In genomic region chr11:88528522-88529101, GRCm38 (mm10) we compare ENCODE assay signal across 8 mouse cellular contexts.
DNase-seq lines count a peak whose midpoint lies in the region; ATAC-seq and TF ChIP-seq lines count a peak whose summit lies in the region.

No protein-coding gene starts in this region.

- DNase-seq in Muller cell, postnatal 12 days (ENCODE audit: inconsistent ontology term), result peak; percentile 98
- DNase-seq in liver, adult 2 months (ENCODE audit: extremely low read depth, low read depth, low spot score), result peak; percentile 35
- no peak for DNase-seq in urinary bladder, adult 2 months (ENCODE audit: low spot score)
- no peak for DNase-seq in left cerebral cortex, postnatal 25 days (ENCODE audit: low spot score in 2 of 2)
- DNase-seq in gastrocnemius, adult 18-20 months (ENCODE audit: low spot score), result no peak

- no peaks in the 10 kb centered on the region for H3K9me3 ChIP-seq in hindbrain, embryonic 12.5 days (replicated peaks)
- H3K9me3 ChIP-seq in stomach, embryonic 15.5 days, result no peaks in the 10 kb centered on the region

- no peak for ATAC-seq in hindbrain, embryonic 12.5 days (ENCODE audit: low FRiP score)
- ATAC-seq in stomach, embryonic 15.5 days (ENCODE audit: insufficient read depth, low FRiP score, low read depth), result no peak

- WGBS in hindbrain, embryonic 12.5 days, result 21% methylated on average over 8 of the region's 8 CpGs
- WGBS in liver, adult 2 months, result 79% methylated on average over 8 of the region's 8 CpGs
- WGBS in stomach, embryonic 15.5 days, result 16% methylated on average over 8 of the region's 8 CpGs

- no peak overlapping the region for H3K9ac ChIP-seq in hindbrain, embryonic 12.5 days
- no peak overlapping the region for H3K9ac ChIP-seq in liver, adult 2 months (ENCODE audit: low read depth, low read length)
- H3K9ac ChIP-seq in stomach, embryonic 15.5 days, result no peak overlapping the region

- no peaks in the 10 kb centered on the region for H3K27me3 ChIP-seq in hindbrain, embryonic 12.5 days
- H3K27me3 ChIP-seq in liver, adult 2 months (ENCODE audit: control insufficient read depth, insufficient read depth, low read length), result no peaks in the 10 kb centered on the region
- no peaks in the 10 kb centered on the region for H3K27me3 ChIP-seq in stomach, embryonic 15.5 days (replicated peaks)

- no peak for TF ChIP-seq POLR2A in embryonic fibroblast, embryonic 13.5 days (IDR thresholded peaks at IDR 0.05; ENCODE audit: low read depth, low read length)
- no peak for TF ChIP-seq POLR2A in liver, adult 2 months (IDR thresholded peaks at IDR 0.05; ENCODE audit: extremely low read depth, insufficient read depth, low read length)

- H3K27ac ChIP-seq in embryonic fibroblast, embryonic 13.5 days (ENCODE audit: insufficient read depth, low read length), result peak overlapping the region; percentile 67
- peak overlapping the region; percentile 52; the same call in 1 of the 2 replicates for H3K27ac ChIP-seq in hindbrain, embryonic 12.5 days
- H3K27ac ChIP-seq in liver, adult 2 months (replicated peaks; ENCODE audit: insufficient read depth, low read depth, low read length), result peak overlapping the region; percentile 27; the same call in 1 of the 2 replicates
- H3K27ac ChIP-seq in stomach, embryonic 15.5 days, result peak overlapping the region; percentile 52

- H3K4me1 ChIP-seq in embryonic fibroblast, embryonic 13.5 days (ENCODE audit: control insufficient read depth, insufficient read depth, low read length), result peaks cover 31% of the 10 kb centered on the region
- peaks cover 68% of the 10 kb centered on the region for H3K4me1 ChIP-seq in hindbrain, embryonic 12.5 days
- H3K4me1 ChIP-seq in liver, adult 2 months (ENCODE audit: control insufficient read depth, insufficient read depth, low read length), result peaks cover 20% of the 10 kb centered on the region
- peaks cover 38% of the 10 kb centered on the region for H3K4me1 ChIP-seq in stomach, embryonic 15.5 days

- TF ChIP-seq CTCF in embryonic fibroblast, embryonic 13.5 days (IDR thresholded peaks at IDR 0.05; ENCODE audit: borderline replicate concordance, insufficient read depth, low read length), result no peak
- no peak for TF ChIP-seq CTCF in liver, adult 2 months (IDR thresholded peaks at IDR 0.05; ENCODE audit: low read depth, low read length)

- no peaks in the 10 kb centered on the region for H3K36me3 ChIP-seq in hindbrain, embryonic 12.5 days
- no peaks in the 10 kb centered on the region for H3K36me3 ChIP-seq in liver, adult 2 months (ENCODE audit: control insufficient read depth, insufficient read depth, low read length)
- no peaks in the 10 kb centered on the region for H3K36me3 ChIP-seq in stomach, embryonic 15.5 days

- intact Hi-C loops in left cerebral cortex, postnatal 25 days (cut with DNase I), result no loop called here

- H3K4me3 ChIP-seq in embryonic fibroblast, embryonic 13.5 days (ENCODE audit: insufficient read depth, low read length), result no peak overlapping the region
- no peak overlapping the region for H3K4me3 ChIP-seq in hindbrain, embryonic 12.5 days
- no peak overlapping the region for H3K4me3 ChIP-seq in liver, adult 2 months (ENCODE audit: insufficient read depth, low read depth, low read length)
- no peak overlapping the region for H3K4me3 ChIP-seq in stomach, embryonic 15.5 days (replicated peaks)

- H3K79me2 ChIP-seq in liver, adult 2 months (ENCODE audit: control insufficient read depth, insufficient read depth, low read length), result peaks cover 8% of the 10 kb centered on the region; the same call in 1 of the 2 replicates

- H3K4me2 ChIP-seq in hindbrain, embryonic 12.5 days (replicated peaks), result no peak overlapping the region
- H3K4me2 ChIP-seq in stomach, embryonic 15.5 days, result peak overlapping the region; percentile 29; the same call in 1 of the 2 replicates

Comparison
In these comparisons a context has a peak if more than half of its experiments do, and no peak if none do; other contexts are left out.
1. DNase-seq: peak in Muller cell, postnatal 12 days (single experiment) and liver, adult 2 months (single experiment); none in urinary bladder, adult 2 months (single experiment), left cerebral cortex, postnatal 25 days (0 of 2) and gastrocnemius, adult 18-20 months (single experiment).
2. Peak in every context shown above with its lines, with median percentiles within 50 percentile points of each other: H3K27ac ChIP-seq.